Mouse (Mus musculus): ENCODE data around the gene Ip6k1.
"Not testable (repeated sequence)": the region's sequence is repeated elsewhere in the genome, so short reads cannot be mapped to it uniquely, and the experiment has no call there.

Ip6k1 gene

DNA sequence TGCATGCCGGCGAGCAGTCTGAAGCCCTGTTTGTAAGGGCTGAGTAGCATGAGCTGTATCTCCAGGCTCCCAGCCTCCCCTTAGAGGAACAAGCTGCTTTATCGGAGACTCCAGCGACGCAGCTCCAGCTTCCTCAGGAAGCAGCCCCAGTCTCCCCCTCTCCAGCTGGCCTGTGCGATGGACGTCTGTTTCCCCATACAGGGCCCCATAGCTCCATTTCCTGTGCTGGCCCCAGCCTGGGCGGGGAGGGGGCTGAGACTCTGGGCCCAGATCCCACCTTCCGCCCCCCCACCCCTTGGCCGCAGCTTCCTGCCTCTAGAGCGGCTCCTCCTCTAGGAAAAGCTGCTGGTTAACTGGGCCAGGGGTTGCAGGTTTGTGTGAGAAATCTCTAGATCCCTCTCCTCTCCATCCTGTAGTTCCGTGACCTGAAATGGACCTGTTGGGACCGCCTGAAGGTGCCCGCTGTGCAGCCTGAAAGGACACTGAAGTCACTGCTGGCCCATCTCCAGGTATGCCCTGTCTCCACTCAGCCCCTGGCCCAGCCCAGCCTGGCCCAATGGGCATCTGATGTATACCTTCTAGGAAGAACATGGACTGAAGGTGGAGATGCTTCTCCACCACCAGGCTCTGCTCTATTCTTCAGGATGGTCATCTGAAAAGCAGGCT is 19.5 kb upstream of the Ip6k1 start, which contains the start of gene Gm20661:
Gene Gm20661 (plus strand): TSS at position 378 of the 666 bp plus-strand sequence.
- no peak for DNase-seq (ENCODE audit: low read depth)

DNA sequence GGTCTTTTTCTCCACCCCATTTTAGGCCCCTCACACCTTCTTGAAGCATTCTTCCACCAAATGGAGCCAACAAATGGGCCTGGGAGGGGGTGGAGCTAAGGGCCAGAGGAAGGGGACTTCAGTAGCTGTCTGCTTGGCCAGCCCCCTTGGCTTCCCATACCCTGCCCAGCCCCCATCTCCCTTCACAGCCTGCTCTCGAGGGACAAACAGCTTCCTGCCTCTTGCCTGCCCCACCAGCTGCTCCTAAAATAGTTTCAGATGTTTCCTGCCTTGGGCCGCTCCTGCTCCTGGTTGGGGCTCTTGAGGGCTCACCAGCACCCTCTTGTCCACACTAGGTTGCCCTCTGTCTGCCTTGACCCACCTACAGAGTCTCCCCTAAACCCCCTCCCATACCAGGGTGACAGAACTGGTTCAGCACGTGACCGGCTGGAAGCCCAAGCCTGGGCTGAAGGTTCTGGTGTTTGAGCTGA is 18.8 kb upstream of the Ip6k1 start:
- DNase-seq (ENCODE audit: low read depth) = no peak

DNA sequence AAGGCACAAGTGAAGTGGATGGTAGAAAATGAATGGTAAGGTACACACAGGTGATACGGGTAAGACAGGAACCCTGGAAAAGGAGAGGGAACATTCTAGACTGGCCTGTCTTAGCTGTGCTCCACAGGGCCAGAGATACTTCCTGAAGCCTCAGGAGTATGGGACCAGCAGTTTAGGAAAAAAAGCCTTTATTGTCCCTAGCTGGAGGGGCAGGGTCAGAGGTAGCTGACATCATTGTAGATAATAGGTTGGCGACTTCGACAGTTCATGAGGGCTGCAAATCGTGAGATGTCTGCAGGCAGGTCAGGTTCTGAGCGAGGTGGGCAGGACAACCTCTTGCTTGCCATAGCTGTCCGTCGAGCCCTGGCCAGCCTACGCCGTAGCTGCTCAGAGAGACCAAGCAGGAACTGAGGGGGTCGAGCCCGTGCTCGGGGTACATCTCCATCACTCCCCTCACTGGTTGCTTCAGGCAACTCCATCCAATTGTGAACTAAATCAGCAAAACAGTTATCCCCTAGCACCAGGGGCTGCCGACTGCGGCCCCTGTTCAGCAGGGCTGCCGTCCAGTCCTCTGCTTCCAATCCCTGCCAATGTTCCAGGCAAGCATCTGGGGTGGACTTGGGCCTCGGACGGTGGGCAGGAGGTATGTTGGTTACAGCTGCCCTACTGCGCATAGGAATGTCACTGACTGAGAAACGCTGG is 18.1 kb upstream of the Ip6k1 start:
- no peak for DNase-seq (ENCODE audit: low read depth)

DNA sequence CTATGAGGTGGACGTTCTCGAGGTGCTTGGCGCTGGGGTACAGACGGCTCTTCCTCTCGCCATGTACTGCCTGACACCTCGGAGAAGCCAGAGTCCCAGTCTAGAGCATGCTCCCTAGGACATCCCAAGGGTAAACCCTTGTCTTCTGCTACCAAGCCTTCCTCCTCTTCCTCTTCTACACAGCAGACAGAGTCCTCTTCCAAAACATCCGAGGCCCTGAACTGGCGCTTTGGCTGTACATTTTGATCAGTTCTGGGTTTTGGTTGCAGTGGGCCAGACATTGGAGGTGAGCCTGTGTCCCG is 17.6 kb upstream of the Ip6k1 start:
- DNase-seq (ENCODE audit: low read depth) = no peak

DNA sequence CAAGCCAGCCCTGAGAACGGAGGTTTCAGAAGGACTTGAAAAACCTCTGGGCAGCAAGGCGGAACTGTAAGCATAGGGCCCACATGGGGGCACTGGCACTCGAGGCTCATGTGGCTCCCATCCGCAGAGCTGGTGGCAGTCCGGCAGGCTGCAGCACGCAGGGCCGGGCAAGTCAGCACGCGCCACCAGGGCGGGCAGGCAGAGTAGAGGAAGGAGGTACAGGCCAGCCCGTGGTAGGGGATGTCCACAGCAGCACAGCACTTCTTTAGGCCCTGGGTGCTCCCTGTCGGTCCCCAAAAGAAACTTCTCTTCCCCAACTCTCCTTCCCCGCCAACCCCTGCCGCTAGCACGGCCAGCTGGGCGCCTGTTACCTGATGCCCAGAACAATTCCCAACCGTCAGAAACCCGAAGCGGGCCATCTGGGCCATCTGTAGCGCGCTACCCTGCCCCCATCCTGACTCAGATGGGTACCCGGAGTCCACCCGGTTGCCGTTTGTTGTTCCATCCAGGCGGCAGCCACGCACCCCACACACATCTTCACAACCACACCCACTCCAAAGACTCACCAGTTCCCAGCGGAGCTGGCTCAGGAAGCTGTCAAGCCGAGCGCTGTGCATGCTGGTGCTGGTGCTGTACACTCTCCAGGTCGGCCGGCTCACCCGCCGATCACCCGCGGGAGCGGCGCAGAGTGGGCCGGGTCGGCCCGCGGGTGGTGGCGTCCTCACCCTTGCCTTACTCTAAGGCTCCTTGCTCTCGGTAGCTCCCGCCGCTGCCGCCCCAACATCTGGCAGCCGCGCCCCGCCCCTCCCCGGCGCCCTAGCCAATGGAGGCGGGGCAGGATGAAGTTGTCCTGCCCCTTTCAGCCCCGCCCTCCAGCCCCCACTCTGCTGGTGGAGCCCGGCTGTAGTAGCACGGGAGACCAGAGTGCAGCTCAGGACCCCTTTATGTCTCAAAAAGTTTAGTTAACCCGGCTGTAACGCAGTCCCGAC is 16.9 kb upstream of the Ip6k1 start, which contains the start of gene Inka1:
Gene Inka1 (minus strand): TSS at position 749 of the 989 bp plus-strand sequence.
- peak; percentile 65 for DNase-seq (ENCODE audit: low read depth)

DNA sequence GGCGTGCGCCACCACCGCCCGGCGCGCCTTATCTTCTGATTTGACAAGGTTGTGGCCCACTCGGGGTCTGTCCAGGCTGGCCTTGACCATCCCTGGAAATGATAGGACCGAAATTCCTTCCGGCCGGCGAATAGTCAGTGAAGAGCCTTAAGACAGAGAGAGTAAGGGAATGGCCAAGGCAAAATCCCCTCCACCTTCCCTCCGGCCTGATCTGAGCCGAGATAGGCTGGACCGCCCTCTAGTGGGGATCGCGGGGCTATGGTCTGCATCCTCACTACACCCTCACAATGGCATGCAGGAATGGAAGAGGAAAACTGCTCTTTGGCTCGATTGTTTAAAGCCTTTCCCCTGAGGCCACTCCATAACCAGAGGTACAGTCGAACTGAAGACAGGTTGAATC is 15.9 kb upstream of the Ip6k1 start:
- no peak for DNase-seq (ENCODE audit: low read depth)

DNA sequence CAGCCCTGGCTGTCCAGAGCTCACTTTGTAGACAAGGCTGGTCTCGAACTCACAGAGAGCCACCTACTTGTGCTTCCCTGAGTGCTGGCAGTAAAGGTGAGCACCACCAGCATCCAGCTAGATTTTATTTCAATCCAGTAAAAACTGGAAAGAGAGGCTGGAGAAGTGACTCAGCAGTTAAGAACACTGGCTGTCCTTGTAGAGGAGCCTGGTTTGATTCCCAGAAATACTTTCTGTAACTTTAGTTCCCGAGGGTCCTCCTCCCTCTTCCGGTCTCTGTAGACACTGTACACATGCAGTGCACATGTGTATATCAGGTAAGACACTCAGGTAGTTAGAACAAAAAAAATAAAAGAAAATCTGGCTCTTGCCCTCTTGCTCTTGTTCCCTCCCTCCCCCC is 14.4 kb upstream of the Ip6k1 start:
- DNase-seq (ENCODE audit: low read depth) = peak; percentile 73

DNA sequence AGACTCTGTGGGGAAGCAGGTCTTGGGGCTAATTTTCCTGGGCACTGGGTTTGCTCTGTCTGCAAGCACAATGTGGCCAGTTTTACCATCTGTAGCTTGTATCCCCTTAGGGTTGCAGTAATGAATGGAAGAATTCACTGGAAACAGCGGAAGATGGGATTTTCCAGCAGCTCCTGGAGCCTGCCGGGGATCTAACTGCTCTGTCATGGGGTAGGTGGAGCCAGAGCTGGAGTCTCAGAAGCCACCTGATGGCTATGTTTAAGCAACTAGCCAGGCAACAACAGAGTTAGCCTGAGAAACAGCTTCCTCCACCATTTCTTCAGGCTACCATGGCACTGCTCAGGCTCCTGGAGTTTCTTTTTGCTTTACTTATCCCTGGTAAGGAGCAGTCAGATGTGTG is 10.1 kb upstream of the Ip6k1 start, which contains the start of gene Cdhr4:
Gene Cdhr4 (plus strand): TSS at position 301 of the 400 bp plus-strand sequence.
- no peak for DNase-seq (ENCODE audit: low read depth)

DNA sequence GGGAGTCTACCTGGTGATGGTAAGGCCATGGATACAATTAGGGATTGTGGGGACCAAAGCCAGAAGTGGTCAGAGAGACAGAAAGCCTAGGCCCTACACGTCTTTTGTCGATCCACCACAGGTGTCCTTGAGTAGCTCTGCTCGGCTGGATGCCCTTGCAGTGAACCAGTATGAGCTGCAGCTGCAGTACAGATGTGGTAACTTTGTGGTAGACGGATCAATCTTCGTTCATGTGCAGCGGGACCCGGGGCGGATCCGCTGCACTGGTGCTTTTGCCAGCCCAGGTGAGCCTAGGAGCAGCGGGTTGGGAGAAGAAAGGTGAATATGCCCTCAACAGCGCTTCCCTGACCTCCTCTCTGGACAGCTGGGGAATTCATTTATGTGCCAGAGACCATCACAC is 9.3 kb upstream of the Ip6k1 start:
- no peak for DNase-seq (ENCODE audit: low read depth)

DNA sequence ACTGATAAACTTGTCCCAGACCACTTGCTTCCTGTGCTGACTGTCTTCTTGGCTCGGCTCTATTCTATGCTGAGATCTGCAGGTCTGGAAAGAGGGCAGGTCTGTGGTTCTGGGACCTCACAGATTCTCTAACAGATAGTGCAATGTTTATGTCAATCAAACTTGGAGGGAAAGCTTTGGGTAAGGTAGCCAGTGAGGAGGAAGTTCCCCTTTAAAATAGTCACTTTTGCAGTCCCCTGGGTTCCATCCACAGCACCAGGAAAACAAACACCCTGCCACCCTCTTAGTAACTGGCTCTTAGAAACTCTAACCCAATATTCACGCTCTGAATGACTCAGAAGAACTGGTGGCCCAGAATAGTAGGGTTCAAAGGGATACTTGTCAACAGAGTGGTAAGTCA is 7.8 kb upstream of the Ip6k1 start:
- no peak for DNase-seq (ENCODE audit: low read depth)

DNA sequence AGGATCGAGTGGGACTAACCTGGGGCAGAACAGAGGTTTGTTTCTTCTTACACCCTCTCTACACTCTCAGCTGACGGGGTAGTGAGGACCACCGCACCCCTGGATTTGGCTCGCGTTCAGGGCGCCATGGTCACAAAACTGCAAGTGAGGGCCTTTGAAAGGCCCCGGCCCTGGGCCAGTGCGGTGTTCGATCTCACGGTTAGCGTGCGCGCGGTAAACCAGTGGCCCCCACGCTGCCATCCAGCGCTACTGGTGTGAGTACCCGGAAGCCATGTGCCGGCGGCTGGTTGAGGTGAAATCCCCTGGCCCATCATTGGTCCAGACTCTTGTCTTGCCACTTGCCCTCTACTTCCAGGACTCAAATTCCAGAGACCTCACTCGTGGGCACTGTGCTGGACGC is 6.8 kb upstream of the Ip6k1 start:
- DNase-seq (ENCODE audit: low read depth) = no peak

DNA sequence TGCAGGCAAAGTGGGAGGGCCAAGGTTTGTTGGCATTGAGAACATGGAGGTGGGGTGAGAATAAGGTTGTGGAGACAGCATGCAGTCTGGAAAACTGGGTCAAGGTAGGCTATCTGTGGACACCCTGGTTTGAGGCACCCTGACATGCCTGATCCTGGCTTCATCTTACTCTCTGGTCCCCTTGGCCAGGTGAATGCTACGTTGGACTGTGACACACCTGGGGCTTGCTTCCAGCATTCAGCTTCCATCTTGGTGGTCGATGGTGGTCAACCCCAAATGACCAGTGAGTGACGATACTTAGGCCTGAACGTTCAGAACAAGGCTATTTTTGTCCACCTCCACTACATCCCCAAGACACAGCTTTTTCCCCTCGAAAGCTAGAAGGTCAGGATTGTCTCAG is 6.3 kb upstream of the Ip6k1 start, which contains the start of gene Gm20662:
Gene Gm20662 (plus strand): TSS at position 301 of the 400 bp plus-strand sequence.
- DNase-seq (ENCODE audit: low read depth) = no peak

DNA sequence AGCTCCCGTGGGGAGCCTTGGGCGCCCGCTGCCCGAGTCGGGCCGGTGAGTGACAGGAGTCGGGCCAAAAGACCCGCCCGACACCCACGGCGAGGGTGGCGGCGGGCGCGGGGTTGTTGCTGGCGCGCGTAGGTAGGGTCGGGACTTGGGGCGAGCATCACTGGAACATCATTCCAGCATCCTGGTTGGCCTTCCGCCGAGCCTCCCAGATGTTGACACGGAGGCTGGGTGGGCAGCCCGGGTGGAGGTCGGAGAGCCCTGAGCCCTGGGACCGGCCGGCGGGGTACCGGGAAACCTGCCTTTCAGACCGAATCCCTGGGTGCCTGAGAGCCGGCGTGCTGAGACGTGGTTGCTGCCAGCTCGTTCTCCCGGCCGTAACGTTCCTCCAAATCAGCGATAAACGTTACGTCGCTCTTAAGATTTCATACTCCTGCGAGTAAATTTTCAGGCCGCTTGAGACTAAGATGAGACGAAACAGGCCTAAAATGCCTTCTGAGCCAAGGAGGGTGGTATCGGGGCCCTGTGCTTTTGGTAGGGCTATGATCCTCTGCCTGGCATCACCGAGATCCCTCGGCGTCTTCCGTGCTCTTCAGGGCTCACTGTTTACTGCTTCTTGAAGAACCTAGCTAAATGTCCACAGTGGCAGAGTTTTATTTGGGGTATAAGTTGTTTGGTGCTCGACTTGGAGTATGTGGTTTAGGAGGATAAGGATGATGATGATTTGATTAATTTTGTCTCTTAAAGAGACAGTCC is 653 bp downstream of the Ip6k1 start:
- no peak for DNase-seq (ENCODE audit: low read depth)

DNA sequence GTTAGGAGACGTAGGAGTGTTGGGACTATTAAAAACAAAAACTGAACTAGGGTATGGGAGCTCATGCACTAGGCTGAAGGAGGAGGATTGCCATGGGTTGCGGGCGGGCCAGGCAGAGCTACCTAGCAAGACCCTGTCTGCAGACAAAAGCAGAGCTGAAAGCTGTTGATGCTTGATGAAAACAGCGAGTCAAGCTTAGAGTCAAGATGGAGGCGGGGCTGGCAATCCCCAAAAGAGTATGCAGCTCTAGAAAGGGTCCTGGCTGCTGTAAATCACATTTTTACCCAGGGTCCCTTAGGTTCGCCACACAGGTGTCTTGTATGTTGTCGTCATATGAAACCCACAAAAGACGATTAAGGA is 1.2 kb downstream of the Ip6k1 start:
- DNase-seq (ENCODE audit: low read depth) = no peak

DNA sequence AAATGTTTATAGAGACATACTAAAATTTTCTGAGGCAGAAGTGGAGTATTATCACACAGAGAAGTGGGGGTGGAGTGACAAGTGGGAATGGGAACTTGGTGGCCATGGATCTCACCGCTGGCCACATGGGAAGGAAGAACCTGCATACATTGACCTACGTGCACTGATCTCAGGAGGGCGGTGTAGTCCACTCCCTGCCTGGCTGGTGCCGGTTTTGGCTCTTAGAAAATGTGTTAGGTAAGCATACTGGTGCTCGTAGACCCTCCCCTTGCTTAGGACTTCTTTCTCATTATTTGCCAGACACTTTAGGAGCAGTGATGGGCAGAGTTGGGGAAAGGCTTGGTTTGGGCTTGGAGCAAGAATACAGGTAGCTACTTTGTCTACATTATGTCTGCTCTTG is 5.7 kb downstream of the Ip6k1 start:
- no peak for DNase-seq (ENCODE audit: low read depth)

DNA sequence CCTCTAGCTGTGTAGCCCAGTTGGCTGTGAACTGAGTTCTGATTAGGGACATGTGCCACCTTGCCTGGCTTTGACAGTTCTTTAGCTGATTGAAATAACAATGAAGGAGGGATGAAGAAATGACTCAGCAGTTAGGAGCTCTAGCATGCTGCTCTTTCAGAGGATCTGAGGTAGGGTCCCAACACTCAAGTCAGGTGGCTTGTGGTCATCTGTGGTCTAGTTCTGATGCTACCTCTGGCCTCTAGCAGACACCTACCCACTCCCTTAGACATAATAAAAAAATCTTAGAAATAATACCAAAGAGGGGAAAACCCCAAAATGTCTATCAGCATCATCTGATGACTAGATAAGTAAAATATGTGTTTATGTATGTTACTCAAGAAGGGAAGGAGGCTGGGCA is 8.1 kb downstream of the Ip6k1 start:
- no peak for DNase-seq (ENCODE audit: low read depth)

DNA sequence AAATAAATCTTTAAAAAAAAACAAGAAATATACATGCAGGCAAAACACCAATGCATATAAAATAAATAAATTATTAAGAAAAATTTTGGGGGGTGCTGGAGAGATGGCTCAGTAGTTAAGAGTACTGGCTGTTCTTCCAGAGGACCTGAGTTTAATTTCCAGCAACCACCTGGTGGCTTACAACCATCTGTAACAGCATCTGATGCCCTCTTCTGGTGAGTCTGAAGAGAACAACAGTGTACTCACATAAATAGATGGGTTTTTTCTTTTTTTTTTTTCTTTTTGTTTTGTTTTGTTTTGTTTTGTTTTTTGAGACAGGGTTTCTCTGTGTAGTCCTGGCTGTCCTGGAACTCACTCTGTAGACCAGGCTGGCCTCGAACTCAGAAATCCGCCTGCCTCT is 11.3 kb downstream of the Ip6k1 start:
- DNase-seq (ENCODE audit: low read depth) = not testable (repeated sequence)

DNA sequence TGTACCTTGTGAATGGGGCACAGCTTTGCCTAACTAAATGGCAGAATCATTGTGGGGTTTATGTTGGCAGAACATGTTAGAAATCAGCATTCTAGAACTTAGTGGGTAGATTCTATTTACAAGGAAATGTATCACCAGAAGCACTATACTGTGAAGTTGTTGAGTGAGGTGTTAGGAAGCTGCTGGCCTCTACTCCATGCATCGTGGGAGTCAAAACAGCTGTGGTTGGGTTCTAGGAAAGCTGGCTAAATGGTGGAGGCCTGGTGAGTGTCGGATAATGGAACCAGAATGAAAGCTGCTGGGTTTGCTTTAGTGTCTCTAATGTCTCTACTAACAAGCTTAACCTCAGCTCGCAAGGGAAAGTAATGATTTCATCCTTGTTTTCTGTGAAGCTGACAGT is 14.8 kb downstream of the Ip6k1 start:
- no peak for DNase-seq (ENCODE audit: low read depth)

DNA sequence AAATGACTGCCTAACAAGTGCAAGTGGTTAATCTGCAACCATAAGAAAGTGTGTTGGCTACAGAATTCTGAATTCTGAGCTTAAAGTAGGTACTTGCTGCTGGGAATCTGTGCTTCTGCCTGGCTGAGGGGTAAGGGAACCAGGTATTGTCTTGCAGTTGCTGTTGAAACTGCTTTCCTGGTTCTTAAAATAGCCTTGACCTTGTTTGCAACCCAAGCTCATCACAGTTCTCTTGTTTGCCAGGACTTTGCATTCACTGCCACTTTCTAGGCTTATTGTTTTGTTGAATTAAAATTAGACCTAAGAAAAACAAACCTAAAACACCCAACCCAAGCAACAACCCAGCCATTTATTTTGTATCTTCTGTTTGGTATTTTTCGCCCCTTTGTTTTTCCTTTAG is 18.4 kb downstream of the Ip6k1 start:
- no peak for DNase-seq (ENCODE audit: low read depth)

DNA sequence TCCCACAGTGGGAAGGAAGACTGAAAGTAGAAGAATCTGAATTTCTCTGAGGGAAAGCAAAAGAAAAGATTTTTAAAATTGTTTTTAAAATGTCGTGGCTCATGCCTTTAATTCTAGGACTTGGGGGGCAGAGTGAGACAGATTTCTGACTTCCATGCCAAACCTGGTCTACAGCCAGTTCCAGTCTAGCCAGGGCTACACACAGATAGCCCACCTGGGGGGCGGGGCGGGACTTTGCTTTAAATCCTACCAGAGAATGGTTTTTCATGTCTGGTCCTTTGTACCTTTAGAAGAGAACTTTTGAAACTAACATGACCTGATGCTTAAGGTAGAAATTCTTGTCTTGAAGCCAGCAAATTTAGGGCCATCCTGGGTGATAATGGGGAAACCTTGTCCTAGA is 20.9 kb downstream of the Ip6k1 start:
- DNase-seq (ENCODE audit: low read depth) = no peak

DNA sequence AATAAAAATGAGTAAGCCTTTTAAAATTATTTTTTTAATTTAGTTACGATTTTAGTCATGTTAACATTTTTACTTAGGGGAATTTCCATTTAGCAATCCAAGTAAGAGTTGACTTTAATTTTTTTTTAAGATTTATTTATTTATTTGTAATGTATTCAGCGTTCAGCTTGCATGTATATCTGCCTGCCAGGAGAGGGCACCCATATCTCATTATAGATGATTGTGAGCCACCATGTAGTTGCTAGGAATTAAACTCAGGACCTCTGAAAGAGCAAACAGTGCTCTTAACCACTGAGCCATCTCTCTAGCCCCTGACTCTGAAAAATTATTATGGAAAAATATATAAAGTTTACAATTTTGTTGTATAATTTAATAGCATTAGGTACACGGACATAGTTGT is 24.3 kb downstream of the Ip6k1 start:
- DNase-seq (ENCODE audit: low read depth) = no peak

DNA sequence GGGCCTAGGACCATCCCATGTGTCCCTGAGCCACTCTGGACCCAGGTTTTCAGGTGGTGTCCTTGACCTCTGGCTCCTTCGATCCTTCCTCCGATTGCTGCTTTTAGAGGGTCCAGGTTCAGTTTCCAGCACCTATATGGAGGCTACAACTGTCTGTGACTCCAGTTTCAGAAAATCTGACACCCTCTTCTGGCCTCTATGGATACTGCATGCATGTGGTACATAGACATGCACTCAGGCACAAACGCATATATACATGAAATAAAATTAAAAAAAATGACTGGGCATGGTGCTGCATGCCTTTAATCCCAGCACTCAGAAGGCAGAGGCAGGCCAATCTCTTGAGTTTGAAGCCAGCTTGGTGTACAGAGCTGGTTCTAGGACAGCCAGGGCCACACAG is 25.6 kb downstream of the Ip6k1 start:
- no peak for DNase-seq (ENCODE audit: low read depth)

All from fibroblast of lung, adult 2 months (primary cell).